Mouse (Mus musculus): ENCODE data around the gene Serpinb6e.

Gene Serpinb6e

GRCm38 (mm10) chr13:33843308-33843707 lies at the start of gene Serpinb6e:
Gene Serpinb6e, minus strand, starts transcription at chr13:33843408.
- no peak for DNase-seq (ENCODE audit: low read depth in 1 of 2, low spot score in 2 of 2)

GRCm38 (mm10) chr13:33830751-33831150 lies 12.5 kb downstream of the Serpinb6e start:
- no peak for DNase-seq (ENCODE audit: low read depth in 1 of 2, low spot score in 2 of 2)

GRCm38 (mm10) chr13:33823421-33823820 lies 19.8 kb downstream of the Serpinb6e start:
- no peak for DNase-seq (ENCODE audit: low read depth in 1 of 2, low spot score in 2 of 2)

GRCm38 (mm10) chr13:33821490-33822143 lies 21.6 kb downstream of the Serpinb6e start:
- no peak for DNase-seq (ENCODE audit: low read depth in 1 of 2, low spot score in 2 of 2)
